Mouse (Mus musculus): ENCODE measurements around the gene Rbbp8nl. TPM values are rescaled to one million over a fixed set of nuclear protein-coding genes. Genes with fewer than 3 reads are reported as not detected.

Gene Rbbp8nl
- total RNA-seq (2021): not detected
- long read RNA-seq, experiment 1: 0 reads
- long read RNA-seq, experiment 2: 0 reads

DNA sequence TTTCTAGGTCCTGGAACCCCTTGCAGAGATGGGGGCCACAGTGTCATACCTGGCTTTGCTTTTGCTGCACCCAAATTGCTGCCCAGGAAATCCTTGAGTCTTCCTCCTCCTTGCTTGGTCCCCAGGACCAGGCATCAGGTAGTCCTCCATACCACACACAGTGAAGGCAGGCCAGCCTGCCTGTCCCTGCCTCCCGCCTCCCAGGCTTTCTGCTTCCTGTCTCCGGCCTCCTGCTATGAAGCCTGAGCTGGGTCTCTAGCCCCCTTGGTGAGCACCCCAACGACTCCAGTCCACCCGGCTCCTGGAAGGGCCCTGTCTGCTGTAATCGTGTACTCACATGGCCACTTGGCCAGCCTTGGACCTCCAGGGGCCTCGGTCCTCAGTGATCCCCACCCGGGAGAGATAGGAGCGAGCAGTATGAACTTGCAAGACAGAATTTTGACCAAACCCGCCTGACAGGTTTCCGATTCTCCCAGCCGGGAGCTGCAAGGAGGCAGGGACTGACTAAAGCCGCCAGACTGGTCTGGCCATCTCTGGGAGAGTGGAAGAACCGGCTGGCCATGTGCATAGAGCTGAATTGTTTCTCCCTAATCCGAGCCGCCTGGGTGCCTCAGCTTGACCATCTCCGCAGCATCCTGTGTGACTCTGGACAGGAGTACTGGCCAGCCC is at the start of gene Rbbp8nl:
Gene Rbbp8nl, minus strand, starts transcription at position 440 of the 669 bp plus-strand sequence.
- Histone ChIP-seq H3K4me3 (no peak within 1 kb of the TSS), H3K27ac (no peak within 1 kb of the TSS)
- DNase-seq: no peak
- TF ChIP-seq CTCF (IDR thresholded peaks at IDR 0.05): no peak
- intact Hi-C loops (cut with DNase I): no loop called here

DNA sequence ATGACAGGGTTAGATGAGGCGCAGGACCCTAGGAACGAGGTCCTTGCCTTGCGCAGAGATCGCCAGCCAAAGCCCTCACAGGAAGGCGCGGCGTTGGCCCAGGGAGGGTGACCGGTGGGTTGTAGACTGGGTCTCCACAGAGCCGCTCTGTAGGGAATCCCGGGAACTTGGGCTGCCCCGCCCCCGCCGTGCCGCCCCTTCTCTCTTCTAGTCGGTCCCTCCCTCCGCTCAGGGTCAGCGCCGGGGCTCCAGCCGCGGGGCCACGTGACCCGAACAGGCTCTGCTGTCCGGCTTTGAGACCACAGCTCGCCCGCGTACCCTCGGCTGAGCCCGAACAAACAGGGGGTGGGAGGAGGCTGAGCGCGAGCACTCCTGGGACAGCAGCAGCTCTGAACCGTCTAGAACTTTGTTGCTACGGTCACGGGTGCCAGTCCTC is 44.9 kb upstream of the Rbbp8nl start, which contains the start of gene Gata5:
Gene Gata5, minus strand, starts transcription at position 149 of the 436 bp plus-strand sequence.
- H3K27ac ChIP-seq: no peak within 1 kb of the TSS
- no peak for TF ChIP-seq CTCF (IDR thresholded peaks at IDR 0.05)
- H3K4me3 ChIP-seq: peak within 1 kb of the TSS; percentile 57
- DNase-seq: no peak
- intact Hi-C loops (cut with DNase I): no loop called here

DNA sequence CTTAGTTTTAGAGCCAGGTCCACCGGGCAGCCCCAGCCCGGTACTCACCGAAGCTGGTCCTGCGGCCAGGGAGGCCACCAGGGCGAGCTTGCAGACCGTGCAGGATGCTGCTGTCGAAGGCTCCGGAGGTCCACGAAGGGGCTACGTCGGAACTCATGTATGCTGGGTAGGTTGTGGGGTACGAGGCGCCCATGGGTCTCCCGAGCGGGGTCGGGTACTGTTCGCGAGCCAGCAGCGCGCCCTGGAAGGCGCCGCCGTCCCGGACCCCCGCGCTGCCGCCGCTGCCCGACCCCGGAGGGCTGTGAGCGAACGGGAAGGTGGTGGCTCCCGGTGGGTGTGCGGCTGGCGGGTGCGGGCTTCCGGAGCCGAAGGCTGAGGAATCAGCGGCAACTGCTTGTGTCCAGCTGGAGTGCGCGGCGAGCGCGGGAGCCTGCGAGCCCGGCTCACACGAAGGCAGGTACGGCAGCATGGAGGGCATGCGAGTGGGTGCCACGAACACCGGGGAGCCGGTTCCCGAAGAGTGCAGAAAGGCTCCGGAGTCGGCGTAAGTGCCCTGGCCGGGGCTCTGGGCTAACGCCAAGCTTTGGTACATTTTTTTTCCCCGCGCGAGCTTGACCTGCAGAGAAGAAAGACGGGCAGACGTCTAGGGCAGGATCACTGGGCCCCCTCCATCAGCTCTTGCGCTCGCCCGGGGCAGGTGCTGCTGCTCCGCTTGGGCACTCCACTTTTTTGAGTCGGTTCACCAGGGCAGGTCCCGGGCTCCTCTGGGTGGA is 44.3 kb upstream of the Rbbp8nl start:
- TF ChIP-seq CTCF (IDR thresholded peaks at IDR 0.05): no peak
- intact Hi-C loops (cut with DNase I): no loop called here
- H3K27ac ChIP-seq: no peak overlapping the region
- H3K4me3 ChIP-seq: peak overlapping the region; percentile 57
- DNase-seq: no peak

DNA sequence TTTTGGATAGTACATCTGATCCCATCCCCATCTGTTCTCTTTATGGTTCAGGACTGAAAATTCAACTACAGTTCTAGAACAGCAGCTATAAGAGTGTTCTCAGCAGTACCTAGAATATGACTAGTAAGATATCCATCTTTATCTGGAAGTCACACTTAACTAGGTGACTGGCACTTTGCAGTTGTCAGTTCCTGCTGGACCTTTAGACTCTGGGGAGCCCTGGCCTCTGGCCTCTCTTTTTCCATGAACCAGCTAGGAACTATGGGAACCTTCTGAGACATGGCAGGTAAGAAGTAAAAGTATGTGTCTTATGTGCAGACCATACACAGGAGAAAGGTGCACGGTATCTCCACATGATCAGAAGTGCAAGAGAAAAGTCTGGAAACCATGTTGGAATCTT is 39.8 kb upstream of the Rbbp8nl start:
- TF ChIP-seq CTCF (IDR thresholded peaks at IDR 0.05): no peak
- no peak for DNase-seq
- intact Hi-C loops (cut with DNase I): no loop called here
- H3K4me3 ChIP-seq: no peak overlapping the region
- H3K27ac ChIP-seq: no peak overlapping the region

- TF ChIP-seq CTCF (IDR thresholded peaks at IDR 0.05): no peak
- DNase-seq: no peak
- intact Hi-C loops (cut with DNase I): no loop called here
- Histone ChIP-seq H3K27ac (no peak overlapping the region), H3K4me3 (no peak overlapping the region)
These were observed 33.1 kb upstream of the Rbbp8nl start for GRCm38 (mm10) chr2:180322674-180323355.

GRCm38 (mm10) chr2:180320216-180320615 is 30.5 kb upstream of the Rbbp8nl start:
- intact Hi-C loops (cut with DNase I): no loop called here
- no peak overlapping the region for H3K27ac ChIP-seq
- H3K4me3 ChIP-seq: no peak overlapping the region
- TF ChIP-seq CTCF (IDR thresholded peaks at IDR 0.05): no peak
- DNase-seq: no peak

- Histone ChIP-seq H3K4me3 (no peak overlapping the region), H3K27ac (no peak overlapping the region)
- DNase-seq: no peak
- intact Hi-C loops (cut with DNase I): no loop called here
- no peak for TF ChIP-seq CTCF (IDR thresholded peaks at IDR 0.05)
These were observed 27.9 kb upstream of the Rbbp8nl start for GRCm38 (mm10) chr2:180317591-180317990.

DNA sequence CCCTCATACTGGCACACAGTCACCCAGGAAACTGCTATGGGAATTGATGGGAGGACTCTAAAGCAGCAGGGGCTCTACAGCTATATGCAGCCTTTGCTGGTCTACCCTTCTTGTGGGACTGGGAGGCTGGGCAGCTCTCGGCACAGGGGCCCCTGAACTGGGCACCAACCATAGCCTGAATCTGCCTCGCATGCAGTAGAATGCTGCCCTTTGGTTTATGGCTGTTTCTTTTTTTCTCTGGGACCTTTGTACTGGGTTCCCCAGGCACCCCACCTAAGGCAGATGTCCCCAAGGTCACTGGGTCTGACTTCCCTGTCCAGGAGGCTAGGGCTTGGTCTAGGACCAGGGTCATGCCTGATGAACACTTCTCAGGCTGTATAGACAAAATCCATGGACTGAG is 24.6 kb upstream of the Rbbp8nl start:
- TF ChIP-seq CTCF (IDR thresholded peaks at IDR 0.05): no peak
- H3K27ac ChIP-seq: no peak overlapping the region
- H3K4me3 ChIP-seq: no peak overlapping the region
- no peak for DNase-seq
- intact Hi-C loops (cut with DNase I): no loop called here

DNA sequence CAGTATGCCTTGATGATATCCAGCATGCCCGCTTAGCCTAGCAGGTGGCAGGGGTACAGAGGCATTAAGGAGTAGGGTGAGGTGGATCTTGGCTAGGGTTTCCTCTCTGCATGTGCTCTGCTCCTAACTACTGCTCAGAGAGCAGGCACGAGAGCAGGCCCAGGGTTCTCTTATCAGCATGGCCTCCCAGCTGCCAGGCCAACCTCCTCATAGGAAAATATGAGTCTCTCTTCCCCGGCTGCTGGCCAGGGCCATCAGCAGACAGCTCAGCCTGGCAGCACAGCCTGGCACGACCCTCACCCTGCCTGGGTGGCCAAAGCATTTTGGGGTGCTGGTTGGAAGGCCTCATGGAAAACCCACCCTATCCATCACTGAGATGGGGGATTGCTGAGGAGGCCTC is 21.5 kb upstream of the Rbbp8nl start:
- no peak for TF ChIP-seq CTCF (IDR thresholded peaks at IDR 0.05)
- intact Hi-C loops (cut with DNase I): no loop called here
- Histone ChIP-seq H3K27ac (no peak overlapping the region), H3K4me3 (no peak overlapping the region)
- no peak for DNase-seq

- intact Hi-C loops (cut with DNase I): no loop called here
- TF ChIP-seq CTCF (IDR thresholded peaks at IDR 0.05): no peak
- no peak for DNase-seq
- H3K27ac ChIP-seq: no peak overlapping the region
- H3K4me3 ChIP-seq: no peak overlapping the region
These were observed 18.0 kb upstream of the Rbbp8nl start for GRCm38 (mm10) chr2:180307680-180308079.

DNA sequence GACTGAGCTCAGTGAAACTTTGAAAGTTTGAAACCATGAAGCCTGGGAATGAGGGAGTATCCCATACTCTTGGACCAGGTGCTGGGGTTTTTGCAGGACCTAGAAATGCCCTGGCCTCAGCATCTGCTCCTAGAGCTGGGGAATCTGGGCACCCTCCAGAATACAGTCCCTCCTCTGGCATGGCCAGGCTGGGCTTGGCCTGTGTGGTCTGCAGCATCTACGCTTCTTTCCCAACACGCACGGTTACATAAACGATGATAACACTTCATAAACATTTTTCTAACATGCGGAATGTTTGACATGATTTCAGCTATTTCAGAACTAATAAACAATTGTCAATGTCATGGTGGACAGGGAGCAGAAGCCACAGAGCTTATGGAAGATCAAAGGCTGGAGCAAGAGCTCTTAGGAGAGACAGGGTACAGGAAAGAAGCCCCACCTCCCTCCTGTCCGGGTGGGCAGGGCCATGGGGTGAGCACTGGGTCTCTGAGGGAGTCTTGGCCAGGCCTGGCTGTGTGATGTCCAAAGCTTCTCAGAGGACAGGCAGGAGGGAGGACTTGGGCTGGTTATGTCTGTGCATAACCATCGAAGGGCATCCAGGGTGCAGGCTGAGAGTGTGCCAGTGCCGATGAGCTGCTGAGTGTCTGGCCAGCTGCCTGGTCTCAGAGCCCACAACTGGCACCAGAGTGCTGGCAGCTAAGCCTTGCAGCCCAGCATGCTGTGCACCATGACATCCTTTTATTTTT is 16.9 kb upstream of the Rbbp8nl start:
- no peak for TF ChIP-seq CTCF (IDR thresholded peaks at IDR 0.05)
- DNase-seq: peak; percentile 85
- Histone ChIP-seq H3K27ac (peak overlapping the region; percentile 57), H3K4me3 (no peak overlapping the region)
- intact Hi-C loops (cut with DNase I): no loop called here

DNA sequence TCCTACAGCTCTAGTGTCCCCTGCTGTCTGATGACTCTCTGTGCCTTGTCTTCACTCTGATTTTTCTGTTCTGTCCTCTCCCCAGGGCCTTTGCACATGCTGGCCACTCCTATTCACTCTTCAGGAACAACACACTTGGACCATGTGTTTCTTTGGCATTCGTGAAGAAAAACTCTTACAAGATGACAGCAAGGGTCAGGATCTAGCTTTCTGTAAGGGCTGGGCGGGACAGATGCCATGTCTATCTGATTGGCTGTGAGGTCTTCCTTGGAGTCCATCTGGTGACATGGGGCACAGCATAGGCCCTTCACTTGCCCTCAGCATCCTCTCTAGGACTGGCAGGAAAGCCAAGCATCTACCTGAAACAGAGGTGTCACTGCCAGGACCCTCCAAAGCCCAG is 16.3 kb upstream of the Rbbp8nl start:
- no peak for TF ChIP-seq CTCF (IDR thresholded peaks at IDR 0.05)
- H3K4me3 ChIP-seq: no peak overlapping the region
- peak overlapping the region; percentile 57; the same call in 1 of the 2 replicates for H3K27ac ChIP-seq
- DNase-seq: no peak
- intact Hi-C loops (cut with DNase I): no loop called here

Data from gastrocnemius, adult 2 months (tissue).